Mouse (Mus musculus) heart, embryonic 11.5 days (tissue): ENCODE data around the gene Pde10a. TPM values are rescaled to one million over a fixed set of nuclear protein-coding genes. Genes with fewer than 3 reads are reported as not detected.

Experiments used
- ATAC-seq: fragments of 200-750 bp; cut with Nextera tagmentation; replicated peaks from 2 replicates; pipeline ENCODE4 v1.8.0; 2017; ENCODE audit warnings: moderate library complexity; ENCODE audit not compliant: insufficient number of reproducible peaks, low FRiP score, low TSS enrichment
- H3K27ac ChIP-seq: fragments of 300-500 bp; sonication (generic); 2 replicates; pipeline ENCODE4 v1.5.1; 2014; ENCODE audit warnings: mild to moderate bottlenecking, low read depth, low read length
- H3K27me3 ChIP-seq: fragments of 300-500 bp; sonication (generic); 2 replicates; pipeline ENCODE4 v1.6.1; 2014; ENCODE audit warnings: mild to moderate bottlenecking, low read length, mixed read lengths; ENCODE audit not compliant: control insufficient read depth, insufficient read depth
- H3K36me3 ChIP-seq: fragments of 300-500 bp; sonication (generic); 2 replicates; pipeline ENCODE4 v1.6.1; 2014; ENCODE audit warnings: mild to moderate bottlenecking, low read length, moderate library complexity, mixed read lengths; ENCODE audit not compliant: control insufficient read depth, insufficient read depth
- H3K4me1 ChIP-seq: fragments of 300-500 bp; sonication (generic); 2 replicates; pipeline ENCODE4 v1.6.1; 2014; ENCODE audit warnings: low read length; ENCODE audit not compliant: control insufficient read depth, insufficient read depth
- H3K4me2 ChIP-seq: fragments of 300-500 bp; sonication (generic); 2 replicates; pipeline ENCODE4 v1.6.1; 2014; ENCODE audit warnings: mild to moderate bottlenecking, moderate library complexity
- H3K4me3 ChIP-seq: fragments of 300-500 bp; sonication (generic); 2 replicates; pipeline ENCODE4 v1.5.1; 2014; ENCODE audit warnings: low read depth, low read length
- H3K9ac ChIP-seq: fragments of 300-500 bp; sonication (generic); 2 replicates; pipeline ENCODE4 v1.6.1; 2014; ENCODE audit warnings: mild to moderate bottlenecking, low read depth, low read length, moderate library complexity
- H3K9me3 ChIP-seq: fragments of 300-500 bp; sonication (generic); replicated peaks from 2 replicates; pipeline ENCODE4 v1.6.1; 2016; ENCODE audit warnings: low read length; ENCODE audit not compliant: control insufficient read depth
- WGBS: fragments of 180-500 bp; shearing (Covaris S2); extraction: QIAGEN DNeasy Blood & Tissue Kit; methylation state at CpG from one replicate; pipeline ENCODE4 v1.1.7; 2014; ENCODE audit not compliant: insufficient replicate concordance; 5-methylcytosine and 5-hydroxymethylcytosine counted together
- polyA plus RNA-seq: library from polyadenylated mRNA; unstranded; fragments of >200 nt; fragmentation: Nextera tagmentation; extraction: Ambion mirVana; gene quantifications from 2 replicates; pipeline ENCODE4 v1.2.1, GENCODE M21; 2014

Gene Pde10a
- polyA plus RNA-seq, 1 experiment from 2014 or later, result 4.1 TPM

DNA sequence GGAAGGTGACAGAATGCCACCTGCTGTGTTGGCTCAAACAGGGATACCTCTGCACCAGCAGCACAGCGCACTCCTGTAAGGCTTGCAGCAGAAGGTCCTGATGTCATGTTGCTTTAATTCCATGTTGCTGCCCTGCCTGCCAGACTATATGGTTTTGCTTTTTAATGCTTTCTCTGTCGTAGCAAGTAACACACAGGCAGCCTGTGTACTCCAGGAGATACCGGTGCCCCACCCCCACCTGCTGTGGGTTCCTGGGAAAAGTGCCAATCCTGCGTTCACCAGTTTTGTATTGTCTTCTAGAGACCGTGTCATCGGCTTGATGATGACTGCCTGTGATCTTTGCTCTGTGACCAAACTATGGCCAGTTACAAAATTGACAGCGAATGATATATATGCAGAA, 449.3 kb downstream of the Pde10a start:
- no peak for ATAC-seq
- Histone ChIP-seq H3K36me3 (no peaks in the 10 kb centered on the region), H3K27ac (no peak overlapping the region), H3K4me3 (no peak overlapping the region), H3K27me3 (no peaks in the 10 kb centered on the region), H3K9ac (no peak overlapping the region), H3K4me2 (no peak overlapping the region), H3K4me1 (no peaks in the 10 kb centered on the region), H3K9me3 (no peaks in the 10 kb centered on the region)
- 77% methylated on average over 7 of the region's 7 CpGs for WGBS

DNA sequence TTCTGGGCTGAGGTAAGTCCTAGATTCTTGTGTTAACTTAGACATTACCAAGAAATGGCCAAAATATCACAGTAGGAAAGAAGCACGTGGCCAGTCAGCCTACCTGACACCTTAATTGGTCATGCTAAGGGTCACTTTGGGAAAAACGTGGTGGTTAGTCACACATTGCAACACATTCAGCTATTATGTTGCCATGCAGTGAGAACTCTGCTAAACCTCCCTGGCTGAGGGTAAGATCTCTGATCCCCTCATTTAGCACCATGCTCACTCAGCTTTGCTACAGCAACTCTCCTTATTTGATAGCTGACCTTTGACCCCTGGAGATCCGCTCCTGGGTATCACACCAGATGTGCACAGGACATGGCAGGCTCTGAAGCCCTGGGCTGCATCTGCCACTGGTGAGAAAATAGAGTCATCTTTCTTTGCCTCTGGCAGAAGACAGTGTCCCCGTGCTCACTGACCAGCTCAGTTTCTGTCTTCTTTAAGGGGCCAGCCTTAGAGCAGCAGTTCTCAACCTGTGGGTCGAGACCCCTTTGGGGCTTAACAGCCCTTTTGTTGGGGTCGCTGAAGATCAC, 449.7 kb downstream of the Pde10a start:
- H3K27me3 ChIP-seq, result no peaks in the 10 kb centered on the region
- H3K9me3 ChIP-seq, result no peaks in the 10 kb centered on the region
- no peak overlapping the region for H3K27ac ChIP-seq
- no peak overlapping the region for H3K4me2 ChIP-seq
- no peak for ATAC-seq
- H3K9ac ChIP-seq, result no peak overlapping the region
- no peaks in the 10 kb centered on the region for H3K4me1 ChIP-seq
- H3K36me3 ChIP-seq, result no peaks in the 10 kb centered on the region
- no peak overlapping the region for H3K4me3 ChIP-seq
- 69% methylated on average over 6 of the region's 6 CpGs for WGBS

DNA sequence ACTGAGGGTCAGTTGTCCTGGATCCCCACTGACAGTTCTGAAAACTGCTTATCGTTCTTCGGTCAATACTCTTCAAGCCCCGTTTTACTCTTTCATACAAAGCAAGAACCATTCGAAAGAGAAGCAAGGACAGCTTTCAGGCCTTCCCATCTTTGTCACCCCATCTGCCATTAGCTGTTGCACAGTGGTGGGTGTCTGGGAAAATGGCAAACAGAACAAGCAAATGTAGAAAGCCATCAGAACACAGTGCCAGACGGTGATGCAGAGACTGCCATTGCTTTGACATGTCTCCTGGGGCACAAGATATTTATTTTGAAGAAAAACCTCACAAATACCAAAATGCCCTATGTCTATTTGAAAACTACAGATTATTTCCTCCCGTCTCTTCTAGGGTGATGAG, 451.6 kb downstream of the Pde10a start:
- Histone ChIP-seq H3K27me3 (no peaks in the 10 kb centered on the region), H3K9ac (no peak overlapping the region), H3K4me2 (no peak overlapping the region), H3K27ac (no peak overlapping the region), H3K4me3 (no peak overlapping the region), H3K36me3 (no peaks in the 10 kb centered on the region), H3K4me1 (no peaks in the 10 kb centered on the region), H3K9me3 (no peaks in the 10 kb centered on the region)
- WGBS, result 89% methylated on average over 6 of the region's 6 CpGs
- no peak for ATAC-seq

DNA sequence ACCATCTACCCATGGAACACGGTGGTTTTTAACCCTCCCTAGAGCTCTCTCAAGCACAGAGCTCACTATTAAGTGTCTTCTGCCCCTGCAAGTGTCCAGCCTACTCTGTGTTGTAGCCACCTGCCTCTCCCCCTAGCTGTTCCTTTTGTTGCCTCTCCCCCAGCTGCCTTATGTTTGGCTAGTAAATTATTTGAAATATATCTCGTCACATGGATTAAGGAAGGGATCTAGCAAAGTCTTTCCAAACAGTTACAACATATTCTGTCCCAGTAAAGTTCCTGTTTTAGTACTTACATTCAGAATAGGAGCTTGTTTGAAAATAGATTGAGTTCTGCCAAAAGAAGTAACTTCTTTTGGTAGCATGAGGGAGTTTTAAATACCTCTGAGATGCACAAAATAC, 452.1 kb downstream of the Pde10a start:
- H3K9me3 ChIP-seq, result no peaks in the 10 kb centered on the region
- H3K4me3 ChIP-seq, result no peak overlapping the region
- 71% methylated on average over 2 of the region's 2 CpGs for WGBS
- H3K27me3 ChIP-seq, result no peaks in the 10 kb centered on the region
- H3K9ac ChIP-seq, result no peak overlapping the region
- H3K4me2 ChIP-seq, result no peak overlapping the region
- no peak overlapping the region for H3K27ac ChIP-seq
- H3K4me1 ChIP-seq, result no peaks in the 10 kb centered on the region
- H3K36me3 ChIP-seq, result no peaks in the 10 kb centered on the region
- no peak for ATAC-seq

DNA sequence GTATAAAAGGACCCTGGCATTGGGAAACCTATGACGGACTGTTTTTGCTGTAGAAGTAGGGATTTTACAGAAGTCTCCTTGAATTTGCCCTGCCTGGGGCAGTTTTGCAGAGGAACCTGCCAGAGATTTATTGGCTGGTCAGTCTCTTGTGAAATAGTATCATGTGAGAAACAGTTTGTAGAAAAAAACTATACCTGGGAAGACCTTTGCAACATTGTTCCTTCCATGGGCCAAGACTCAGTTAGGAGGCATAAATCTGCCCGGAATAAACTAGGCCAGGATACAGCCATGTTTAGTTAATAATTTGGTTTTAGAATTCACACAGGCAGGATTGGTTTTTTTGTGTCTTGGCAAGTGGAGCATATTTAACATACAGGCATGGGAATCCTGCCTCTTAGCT, 458.4 kb downstream of the Pde10a start:
- WGBS, result 81% methylated on average over 2 of the region's 2 CpGs
- Histone ChIP-seq H3K4me2 (no peak overlapping the region), H3K27ac (no peak overlapping the region), H3K4me3 (no peak overlapping the region), H3K36me3 (no peaks in the 10 kb centered on the region), H3K4me1 (no peaks in the 10 kb centered on the region), H3K9ac (no peak overlapping the region), H3K9me3 (no peaks in the 10 kb centered on the region), H3K27me3 (no peaks in the 10 kb centered on the region)
- no peak for ATAC-seq

DNA sequence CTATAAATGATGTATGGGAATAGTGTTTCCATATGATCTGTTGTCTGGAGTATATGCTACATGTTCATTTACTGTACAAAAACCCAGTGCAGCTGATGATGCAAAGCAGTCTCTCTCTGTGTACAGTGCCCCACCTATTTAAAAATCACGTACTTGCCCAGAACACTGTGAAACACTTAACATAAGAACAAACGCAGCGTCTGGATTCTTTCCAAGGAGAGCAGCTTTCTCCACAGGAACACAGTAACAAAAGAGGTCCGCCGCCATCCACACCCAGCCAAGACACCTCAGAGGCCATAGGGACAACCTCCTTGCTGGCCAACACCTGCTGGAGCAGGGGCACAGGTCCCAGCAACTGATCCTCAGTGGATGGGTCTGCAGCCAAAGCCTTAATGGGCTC, 460.5 kb downstream of the Pde10a start:
- ATAC-seq, result no peak
- no peaks in the 10 kb centered on the region for H3K27me3 ChIP-seq
- H3K4me2 ChIP-seq, result no peak overlapping the region
- WGBS, result 78% methylated on average over 5 of the region's 5 CpGs
- no peak overlapping the region for H3K27ac ChIP-seq
- no peaks in the 10 kb centered on the region for H3K9me3 ChIP-seq
- H3K4me3 ChIP-seq, result no peak overlapping the region
- H3K36me3 ChIP-seq, result no peaks in the 10 kb centered on the region
- no peak overlapping the region for H3K9ac ChIP-seq
- no peaks in the 10 kb centered on the region for H3K4me1 ChIP-seq

DNA sequence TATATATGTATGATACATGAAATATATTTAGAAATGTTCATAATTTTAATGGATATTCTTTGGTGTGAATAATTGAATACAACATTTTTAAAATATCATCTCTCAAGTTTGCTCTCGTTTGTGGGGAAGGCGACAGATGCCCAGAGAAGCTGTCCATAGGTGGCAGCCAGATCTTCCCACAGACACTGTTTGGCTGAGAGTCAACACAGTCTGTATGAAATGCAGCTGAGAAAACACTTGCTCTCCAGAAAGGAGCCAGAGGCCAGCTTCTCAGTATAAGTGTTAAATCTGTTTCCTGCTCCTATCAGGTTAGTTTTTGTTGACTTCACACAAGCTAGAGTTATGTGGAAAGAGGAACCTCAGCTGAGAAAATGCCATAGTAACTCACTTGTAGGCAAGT, 461.4 kb downstream of the Pde10a start:
- H3K27me3 ChIP-seq, result no peaks in the 10 kb centered on the region
- no peak overlapping the region for H3K4me2 ChIP-seq
- no peak overlapping the region for H3K27ac ChIP-seq
- H3K36me3 ChIP-seq, result no peaks in the 10 kb centered on the region
- H3K4me3 ChIP-seq, result no peak overlapping the region
- H3K9me3 ChIP-seq, result no peaks in the 10 kb centered on the region
- H3K4me1 ChIP-seq, result no peaks in the 10 kb centered on the region
- ATAC-seq, result no peak
- no peak overlapping the region for H3K9ac ChIP-seq
- 74% methylated on average over 2 of the region's 2 CpGs for WGBS

DNA sequence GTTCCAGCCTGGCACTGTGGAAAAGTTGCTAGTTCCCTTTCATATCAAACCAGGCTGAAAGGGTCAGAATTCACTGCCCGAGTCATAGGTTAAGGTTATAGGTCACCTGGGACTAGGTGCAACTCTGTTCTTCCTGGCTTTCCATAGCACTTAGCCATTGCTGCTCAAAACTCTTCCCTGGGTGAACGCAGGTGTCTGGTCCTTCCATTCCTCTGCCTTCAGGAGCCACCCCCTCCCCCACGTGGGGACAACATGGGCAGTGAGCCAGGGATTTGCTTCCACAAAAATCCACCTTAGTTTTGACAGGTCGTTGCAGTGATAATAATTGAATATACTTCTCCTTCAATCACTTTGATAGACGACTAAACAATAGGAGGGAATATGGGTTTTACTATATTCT, 462.2 kb downstream of the Pde10a start:
- Histone ChIP-seq H3K4me3 (no peak overlapping the region), H3K9me3 (no peaks in the 10 kb centered on the region), H3K4me1 (no peaks in the 10 kb centered on the region), H3K27me3 (no peaks in the 10 kb centered on the region), H3K36me3 (no peaks in the 10 kb centered on the region), H3K27ac (no peak overlapping the region), H3K4me2 (no peak overlapping the region), H3K9ac (no peak overlapping the region)
- WGBS, result 77% methylated on average over 5 of the region's 5 CpGs
- no peak for ATAC-seq

DNA sequence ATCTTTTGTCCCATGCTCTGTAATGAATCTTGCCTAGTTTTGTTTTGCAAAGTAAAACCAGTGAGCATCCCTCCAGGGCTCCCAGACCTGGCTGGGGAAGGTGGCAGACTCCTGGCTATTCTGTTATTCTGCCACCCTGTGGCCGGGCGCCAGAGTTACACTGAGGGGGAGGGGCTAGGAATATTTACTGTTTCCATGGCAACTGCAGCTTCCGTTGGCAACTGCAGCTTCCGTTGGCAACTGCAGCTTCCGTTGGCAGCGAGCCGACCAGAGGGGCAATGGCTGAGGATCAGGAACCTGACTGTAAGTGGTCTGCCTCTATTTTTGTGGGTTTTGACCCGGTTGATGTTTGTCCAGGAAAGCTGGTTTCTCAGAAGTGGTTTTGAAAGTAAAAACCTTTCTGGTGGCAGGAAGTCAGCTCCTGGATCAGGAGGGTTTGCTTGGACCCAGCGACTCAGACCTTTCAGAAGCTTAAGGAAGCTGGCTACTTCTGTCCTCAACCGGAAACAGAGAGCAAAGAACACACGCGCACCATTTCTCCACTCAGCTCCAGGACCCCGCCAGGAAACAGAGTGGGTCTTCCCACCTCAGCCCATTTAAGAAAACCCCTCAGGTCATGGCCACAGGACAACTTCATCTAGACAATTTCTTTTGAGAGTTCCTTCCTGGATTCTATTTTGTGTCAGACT, 463.1 kb downstream of the Pde10a start, which contains the start of gene 1700010I14Rik:
TSS of gene 1700010I14Rik (plus strand) at position 215 of the 689 bp plus-strand sequence.
- Histone ChIP-seq H3K36me3 (no peaks in the 10 kb centered on the region), H3K27me3 (no peaks in the 10 kb centered on the region), H3K4me2 (peak within 1 kb of the TSS; percentile 62), H3K4me3 (peak within 1 kb of the TSS; percentile 37), H3K9me3 (no peaks in the 10 kb centered on the region), H3K27ac (peak within 1 kb of the TSS; percentile 41; the same call in 1 of the 2 replicates), H3K9ac (0 out of 2 replicates have a peak within 1 kb of the TSS, but pooled peaks have one; percentile 16), H3K4me1 (no peaks in the 10 kb centered on the region)
- WGBS, result 3% methylated on average over 13 of the region's 13 CpGs
- ATAC-seq, result peak; percentile 36
